Mouse (Mus musculus) stomach, embryonic 15.5 days (tissue): ENCODE measurements around the gene Gpr179. TPM values are rescaled to one million over a fixed set of nuclear protein-coding genes. Genes with fewer than 3 reads are reported as not detected.

Experiments
- ATAC-seq: fragments of 200-750 bp; cut with Nextera tagmentation; 2 replicates; pipeline ENCODE4 v1.8.0; 2017; ENCODE audit warnings: low read depth, moderate number of reproducible peaks, moderate TSS enrichment; ENCODE audit not compliant: insufficient read depth, low FRiP score
- H3K27ac ChIP-seq: fragments of 300-500 bp; sonication (generic); 2 replicates; pipeline ENCODE4 v1.5.1; 2015; ENCODE audit warnings: mild to moderate bottlenecking, inconsistent platforms
- H3K27me3 ChIP-seq: fragments of 300-500 bp; sonication (generic); replicated peaks from 2 replicates; pipeline ENCODE4 v1.6.1; 2015; ENCODE audit warnings: inconsistent platforms
- H3K36me3 ChIP-seq: fragments of 300-500 bp; sonication (generic); 2 replicates; pipeline ENCODE4 v1.6.1; 2015; ENCODE audit warnings: inconsistent platforms
- H3K4me1 ChIP-seq: fragments of 300-500 bp; sonication (generic); 2 replicates; pipeline ENCODE4 v1.6.1; 2015; ENCODE audit warnings: inconsistent platforms
- H3K4me2 ChIP-seq: fragments of 300-500 bp; sonication (generic); 2 replicates; pipeline ENCODE4 v1.6.1; 2015; ENCODE audit warnings: mild to moderate bottlenecking, inconsistent platforms
- H3K4me3 ChIP-seq: fragments of 300-500 bp; sonication (generic); replicated peaks from 2 replicates; pipeline ENCODE4 v1.5.1; 2015; ENCODE audit warnings: inconsistent platforms
- H3K9ac ChIP-seq: fragments of 300-500 bp; sonication (generic); 2 replicates; pipeline ENCODE4 v1.6.1; 2015; ENCODE audit warnings: inconsistent platforms
- H3K9me3 ChIP-seq: fragments of 300-500 bp; sonication (generic); 2 replicates; pipeline ENCODE4 v1.6.1; 2016; ENCODE audit warnings: inconsistent platforms
- WGBS: fragments of 180-500 bp; shearing (Covaris S2); methylation state at CpG from one replicate; pipeline ENCODE4 v1.1.7; 2015; 5-methylcytosine and 5-hydroxymethylcytosine counted together
- polyA plus RNA-seq: library from polyadenylated mRNA; unstranded; fragments of >200 nt; fragmentation: Nextera tagmentation; extraction: Ambion mirVana; gene quantifications from 2 replicates; pipeline ENCODE4 v1.2.1, GENCODE M21; 2015

Gpr179 gene
- polyA plus RNA-seq, 1 experiment from 2014 or later: 0.19 TPM

DNA sequence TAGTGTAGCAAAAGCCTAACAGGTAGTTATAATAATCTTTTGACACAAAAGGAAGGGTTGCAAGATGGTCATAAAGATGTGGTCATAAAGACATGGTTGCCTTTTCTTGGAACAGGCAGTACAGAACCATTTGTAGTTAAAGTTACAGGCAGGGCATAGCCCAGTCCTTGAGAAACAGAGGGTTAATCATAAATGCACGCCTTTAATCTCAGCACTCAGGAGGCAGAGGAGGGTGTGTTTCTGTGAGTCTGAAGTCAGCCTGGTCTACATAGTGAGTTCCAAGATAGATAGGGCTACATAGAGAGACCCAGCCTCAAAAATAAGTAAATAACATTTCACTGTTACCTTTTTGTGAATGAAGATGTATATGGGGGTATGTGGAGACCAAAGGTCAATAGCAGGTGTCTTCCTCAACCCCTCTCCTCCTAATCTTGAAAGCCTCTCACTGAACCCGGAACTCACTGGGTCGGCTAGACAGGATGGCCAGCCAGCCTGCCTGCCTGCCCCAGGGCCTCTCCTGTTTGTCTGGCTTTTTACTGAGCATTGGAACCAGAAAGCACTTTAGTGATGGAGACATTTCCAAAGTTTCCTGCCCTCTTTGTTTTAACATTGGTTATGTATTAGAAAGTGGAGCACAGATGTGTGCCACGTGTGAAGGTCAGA lies 1.2 kb upstream of the Gpr179 start:
- WGBS: 43% methylated on average over 4 of the region's 4 CpGs
- H3K27me3 ChIP-seq: no peaks in the 10 kb centered on the region
- H3K4me1 ChIP-seq: peaks cover 15% of the 10 kb centered on the region; the same call in 1 of the 2 replicates
- H3K36me3 ChIP-seq: no peaks in the 10 kb centered on the region
- no peak for ATAC-seq
- no peaks in the 10 kb centered on the region for H3K9me3 ChIP-seq
- H3K4me2 ChIP-seq: no peak overlapping the region
- H3K4me3 ChIP-seq: no peak overlapping the region
- H3K27ac ChIP-seq: no peak overlapping the region
- H3K9ac ChIP-seq: no peak overlapping the region

DNA sequence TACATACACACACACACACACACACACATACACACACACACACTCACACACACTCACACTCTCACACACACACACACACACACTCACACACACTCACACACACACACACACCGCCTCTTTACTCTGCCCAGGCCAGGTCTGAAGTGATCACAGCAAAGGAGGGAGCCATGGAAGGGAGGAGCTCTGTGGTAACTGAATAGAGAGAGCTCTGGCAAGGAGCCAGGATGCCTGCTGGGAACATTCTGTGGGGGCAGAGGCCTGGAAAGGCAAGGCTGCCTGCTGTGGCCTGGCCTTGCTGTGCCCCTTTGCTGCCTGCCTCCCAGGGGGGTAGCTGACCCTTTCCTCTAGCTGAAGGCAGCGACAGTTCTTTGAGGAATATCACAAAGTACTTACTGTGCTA lies 1.8 kb downstream of the Gpr179 start:
- WGBS: 21% methylated on average over 2 of the region's 2 CpGs
- H3K4me2 ChIP-seq: no peak overlapping the region
- H3K4me1 ChIP-seq: peaks cover 15% of the 10 kb centered on the region; the same call in 1 of the 2 replicates
- no peaks in the 10 kb centered on the region for H3K36me3 ChIP-seq
- H3K27ac ChIP-seq: peak overlapping the region; percentile 5; the same call in 1 of the 2 replicates
- peak; percentile 75; the same call in 1 of the 2 replicates for ATAC-seq
- no peaks in the 10 kb centered on the region for H3K27me3 ChIP-seq
- H3K9me3 ChIP-seq: no peaks in the 10 kb centered on the region
- no peak overlapping the region for H3K9ac ChIP-seq
- no peak overlapping the region for H3K4me3 ChIP-seq

DNA sequence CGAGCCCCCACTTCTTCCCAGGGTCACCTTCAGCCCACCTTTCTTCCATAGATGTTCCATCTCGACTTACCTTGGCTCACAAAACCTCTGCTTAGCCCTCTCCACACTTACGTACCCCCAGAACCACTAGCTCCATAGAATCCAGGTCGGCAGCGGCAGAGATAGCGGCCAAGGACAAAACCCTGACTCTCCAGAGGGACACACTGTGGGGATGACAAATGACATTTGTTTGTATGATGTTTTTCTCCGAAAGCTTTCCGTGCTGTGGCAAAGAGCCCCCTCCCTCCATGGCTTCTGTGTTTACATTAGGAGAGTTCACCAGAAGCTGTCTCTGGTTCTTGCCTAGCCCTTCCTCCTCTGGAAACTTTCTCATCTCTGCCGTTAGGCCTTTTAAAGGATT lies 4.6 kb downstream of the Gpr179 start:
- Histone ChIP-seq H3K4me1 (peaks cover 22% of the 10 kb centered on the region; the same call in 1 of the 2 replicates), H3K27me3 (0 out of 2 replicates have a peak, but pooled peaks cover 3% of the 10 kb centered on the region), H3K4me3 (no peak overlapping the region), H3K27ac (no peak overlapping the region), H3K36me3 (no peaks in the 10 kb centered on the region), H3K9ac (no peak overlapping the region), H3K9me3 (no peaks in the 10 kb centered on the region), H3K4me2 (no peak overlapping the region)
- WGBS: 66% methylated on average over 9 of the region's 9 CpGs
- ATAC-seq: no peak

DNA sequence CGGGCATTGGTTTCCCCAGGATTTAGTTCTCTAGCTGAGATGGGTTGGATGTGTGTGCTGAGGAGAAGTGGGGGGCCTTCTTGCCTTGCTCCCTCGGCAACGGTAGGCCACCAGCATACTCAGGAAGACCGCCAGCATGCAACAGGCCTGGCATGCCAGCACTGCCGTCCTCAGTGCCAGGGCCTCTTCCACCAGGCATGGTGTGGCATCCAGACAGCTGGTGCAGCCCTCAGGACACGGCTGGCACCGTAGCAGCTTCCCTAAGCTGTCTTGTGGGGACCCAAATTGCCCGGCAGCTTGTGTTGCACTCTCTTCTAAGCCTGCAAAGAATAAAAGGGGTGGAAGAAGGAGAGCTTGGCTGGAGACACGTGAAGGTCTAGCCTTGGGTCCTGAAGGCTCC lies 5.5 kb downstream of the Gpr179 start:
- WGBS: 78% methylated on average over 9 of the region's 9 CpGs
- Histone ChIP-seq H3K36me3 (no peaks in the 10 kb centered on the region), H3K9me3 (no peaks in the 10 kb centered on the region)

DNA sequence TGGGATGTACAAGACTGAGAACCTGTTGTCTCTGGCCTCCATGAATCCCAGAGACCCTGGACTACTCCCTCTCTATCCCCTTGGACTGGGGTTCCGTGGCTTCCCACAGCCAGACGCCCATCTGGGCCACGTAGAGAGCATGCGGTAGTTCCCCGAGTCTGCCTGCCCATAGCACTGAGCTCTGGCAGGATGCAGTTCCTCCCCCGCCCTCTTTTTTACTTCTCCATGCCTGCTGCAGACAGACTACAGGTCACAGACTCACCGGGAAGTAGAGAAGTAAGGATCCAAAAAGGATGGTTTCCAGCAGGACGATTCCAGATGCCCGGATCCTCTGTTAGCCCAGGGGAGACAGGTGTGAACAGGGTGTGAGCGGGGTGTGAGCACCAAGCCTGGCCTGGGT lies 6.4 kb downstream of the Gpr179 start:
- ATAC-seq: no peak
- peaks cover 15% of the 10 kb centered on the region; the same call in 1 of the 2 replicates for H3K4me1 ChIP-seq

More for the DNA sequence above, 5.5 kb downstream of the Gpr179 start:
- 0 out of 2 replicates have a peak, but pooled peaks cover 3% of the 10 kb centered on the region for H3K27me3 ChIP-seq
- ATAC-seq: no peak
- H3K4me3 ChIP-seq: no peak overlapping the region
- H3K9ac ChIP-seq: no peak overlapping the region
- H3K27ac ChIP-seq: no peak overlapping the region
- H3K4me1 ChIP-seq: peaks cover 21% of the 10 kb centered on the region; the same call in 1 of the 2 replicates
- no peak overlapping the region for H3K4me2 ChIP-seq

DNA sequence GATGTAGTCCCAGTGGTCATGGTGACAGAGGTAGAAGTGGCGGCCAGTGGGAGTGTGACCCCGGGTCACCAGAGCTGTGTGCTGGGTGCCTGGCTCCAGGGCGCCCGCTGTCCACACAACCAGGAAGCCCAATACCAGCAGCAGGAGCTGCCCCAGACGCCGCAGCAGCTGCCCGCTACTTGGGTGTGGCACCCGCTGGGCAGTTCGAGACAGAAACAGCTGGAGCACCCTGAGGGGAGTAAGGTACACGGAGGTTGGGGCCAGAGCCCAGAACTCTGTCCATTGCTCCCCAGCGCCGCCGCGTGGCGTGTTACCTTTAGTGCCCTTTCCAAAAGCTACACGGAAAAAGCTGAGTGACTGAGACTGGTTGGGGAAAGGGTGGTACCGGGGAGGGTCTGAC lies 8.3 kb downstream of the Gpr179 start:
- Histone ChIP-seq H3K9me3 (no peaks in the 10 kb centered on the region), H3K4me1 (peaks cover 9% of the 10 kb centered on the region), H3K27ac (no peak overlapping the region), H3K4me2 (peak overlapping the region; percentile 39), H3K27me3 (0 out of 2 replicates have a peak, but pooled peaks cover 3% of the 10 kb centered on the region), H3K9ac (no peak overlapping the region), H3K36me3 (no peaks in the 10 kb centered on the region), H3K4me3 (no peak overlapping the region; the same call in 1 of the 2 replicates)
- no peak for ATAC-seq
- WGBS: 23% methylated on average over 17 of the region's 17 CpGs

More for the DNA sequence above, 6.4 kb downstream of the Gpr179 start:
- H3K36me3 ChIP-seq: no peaks in the 10 kb centered on the region
- 0 out of 2 replicates have a peak, but pooled peaks cover 3% of the 10 kb centered on the region for H3K27me3 ChIP-seq
- no peak overlapping the region for H3K4me3 ChIP-seq
- no peak overlapping the region for H3K27ac ChIP-seq
- H3K9me3 ChIP-seq: no peaks in the 10 kb centered on the region
- no peak overlapping the region for H3K9ac ChIP-seq
- 55% methylated on average over 10 of the region's 10 CpGs for WGBS
- no peak overlapping the region for H3K4me2 ChIP-seq

DNA sequence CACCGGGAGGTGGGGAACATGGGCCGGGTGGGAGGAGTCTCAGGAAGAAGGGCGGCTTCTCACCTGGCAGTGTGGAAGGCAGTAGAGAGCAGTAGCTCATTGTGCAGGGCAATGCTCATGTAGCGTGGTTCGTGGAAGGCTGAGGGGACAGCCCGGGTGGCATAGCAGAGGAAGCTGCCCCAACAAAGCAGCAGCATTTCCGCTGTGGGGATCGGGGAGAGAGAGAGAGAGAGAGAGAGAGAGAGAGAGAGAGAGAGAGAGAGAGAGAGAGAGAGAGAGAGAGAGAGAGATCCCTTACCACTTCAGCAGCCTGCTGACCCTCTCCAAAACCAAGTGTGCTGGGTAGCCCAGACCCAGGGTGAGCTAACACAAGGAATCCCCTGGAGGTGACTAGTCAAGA lies 8.7 kb downstream of the Gpr179 start:
- Histone ChIP-seq H3K4me2 (no peak overlapping the region), H3K9ac (no peak overlapping the region), H3K9me3 (no peaks in the 10 kb centered on the region), H3K36me3 (no peaks in the 10 kb centered on the region), H3K27ac (no peak overlapping the region), H3K4me1 (peaks cover 14% of the 10 kb centered on the region), H3K4me3 (no peak overlapping the region), H3K27me3 (0 out of 2 replicates have a peak, but pooled peaks cover 3% of the 10 kb centered on the region)
- 33% methylated on average over 8 of the region's 8 CpGs for WGBS
- ATAC-seq: no peak

DNA sequence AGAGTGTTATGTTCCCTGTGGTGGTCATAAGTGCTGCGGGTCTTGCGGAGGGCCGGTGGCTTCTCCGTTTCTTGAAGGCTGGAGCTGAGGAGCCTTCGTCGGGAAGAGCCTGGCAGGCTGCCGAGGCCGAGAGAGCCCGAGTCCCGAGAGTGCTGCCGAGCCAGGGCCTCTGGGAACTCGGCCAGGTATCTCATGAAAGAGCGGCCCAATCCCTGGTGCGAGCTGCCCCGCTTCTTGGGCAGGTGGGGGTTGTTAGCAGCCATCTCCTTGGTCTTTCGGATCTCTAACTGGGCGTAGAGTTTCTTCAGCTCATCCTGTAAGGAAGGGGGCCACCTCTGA lies 12.9 kb downstream of the Gpr179 start:
- 0 out of 2 replicates have a peak overlapping the region, but pooled peaks have one; percentile 1 for H3K4me3 ChIP-seq
- H3K27me3 ChIP-seq: peaks cover 3% of the 10 kb centered on the region; the same call in 1 of the 2 replicates
- H3K36me3 ChIP-seq: no peaks in the 10 kb centered on the region
- no peak overlapping the region; the same call in 1 of the 2 replicates for H3K9ac ChIP-seq
- H3K27ac ChIP-seq: peak overlapping the region; percentile 82
- H3K4me1 ChIP-seq: peaks cover 30% of the 10 kb centered on the region
- H3K9me3 ChIP-seq: no peaks in the 10 kb centered on the region
- 31% methylated on average over 17 of the region's 17 CpGs for WGBS
- peak; percentile 19; the same call in 1 of the 2 replicates for ATAC-seq
- H3K4me2 ChIP-seq: peak overlapping the region; percentile 41

DNA sequence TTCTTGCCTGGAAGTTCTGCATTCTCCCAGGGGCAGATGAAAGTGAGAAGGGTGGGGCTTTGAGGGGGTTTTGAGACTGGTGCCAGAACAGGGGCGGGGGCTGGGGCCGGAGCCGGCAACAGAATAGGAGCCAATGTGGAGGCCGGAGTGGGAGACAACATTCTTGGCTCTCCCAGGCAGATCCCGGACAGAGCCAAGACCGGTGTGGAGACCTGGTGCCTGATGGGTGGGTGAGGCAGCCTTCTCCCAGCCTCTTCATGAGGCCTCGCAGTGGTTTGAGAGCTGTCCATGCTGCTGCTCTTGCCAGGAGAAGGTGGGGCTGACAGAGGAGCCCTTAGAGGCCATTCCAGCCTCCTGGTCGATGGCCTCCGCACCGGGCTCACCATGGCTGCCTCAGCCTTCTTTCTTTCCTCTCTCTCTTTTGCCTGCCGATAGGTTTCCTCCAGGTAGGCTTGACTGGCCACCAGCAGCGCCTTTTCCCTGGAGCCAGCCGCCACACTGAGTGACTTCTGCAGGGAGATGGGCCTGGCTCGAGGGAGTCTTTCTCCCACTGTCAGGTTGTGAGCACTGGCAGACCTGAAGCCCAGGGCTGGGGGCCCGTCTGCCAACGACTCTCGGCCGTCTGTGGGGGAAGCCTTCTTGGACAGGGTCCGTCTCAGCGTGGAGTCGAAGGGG lies 13.4 kb downstream of the Gpr179 start:
- H3K27ac ChIP-seq: peak overlapping the region; percentile 82
- H3K9ac ChIP-seq: no peak overlapping the region; the same call in 1 of the 2 replicates
- WGBS: 40% methylated on average over 21 of the region's 21 CpGs
- H3K9me3 ChIP-seq: no peaks in the 10 kb centered on the region
- H3K4me1 ChIP-seq: peaks cover 25% of the 10 kb centered on the region
- peak; percentile 59 for ATAC-seq
- H3K4me3 ChIP-seq: 0 out of 2 replicates have a peak overlapping the region, but pooled peaks have one; percentile 1
- peaks cover under 1% of the 10 kb centered on the region; the same call in 1 of the 2 replicates for H3K27me3 ChIP-seq
- no peaks in the 10 kb centered on the region for H3K36me3 ChIP-seq
- H3K4me2 ChIP-seq: peak overlapping the region; percentile 41

DNA sequence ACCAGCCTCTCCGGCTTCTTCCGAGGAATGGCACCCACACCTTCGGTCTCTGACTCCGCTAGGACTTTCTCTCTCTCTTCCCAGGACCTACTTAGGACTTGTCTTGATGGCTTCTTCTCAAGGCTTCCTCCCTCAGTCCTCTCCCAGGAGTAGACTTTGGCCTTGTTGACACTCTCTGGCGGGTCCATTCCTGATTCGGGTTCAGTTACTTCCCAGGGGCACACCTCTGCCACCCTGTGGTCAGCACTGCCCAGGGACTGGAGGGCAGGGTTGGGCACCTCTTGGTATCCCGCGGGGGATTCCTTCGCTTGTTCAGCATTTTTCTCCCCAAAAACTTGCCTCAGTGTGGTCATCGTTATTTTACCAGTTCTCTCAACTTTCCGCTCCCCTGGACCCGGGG lies 14.5 kb downstream of the Gpr179 start:
- no peak overlapping the region for H3K27ac ChIP-seq
- H3K4me1 ChIP-seq: peaks cover 27% of the 10 kb centered on the region
- H3K36me3 ChIP-seq: no peaks in the 10 kb centered on the region
- H3K9ac ChIP-seq: no peak overlapping the region
- H3K4me2 ChIP-seq: no peak overlapping the region
- WGBS: 82% methylated on average over 12 of the region's 12 CpGs
- no peak overlapping the region for H3K4me3 ChIP-seq
- no peak for ATAC-seq
- no peaks in the 10 kb centered on the region for H3K9me3 ChIP-seq
- H3K27me3 ChIP-seq: no peaks in the 10 kb centered on the region; the same call in 1 of the 2 replicates

DNA sequence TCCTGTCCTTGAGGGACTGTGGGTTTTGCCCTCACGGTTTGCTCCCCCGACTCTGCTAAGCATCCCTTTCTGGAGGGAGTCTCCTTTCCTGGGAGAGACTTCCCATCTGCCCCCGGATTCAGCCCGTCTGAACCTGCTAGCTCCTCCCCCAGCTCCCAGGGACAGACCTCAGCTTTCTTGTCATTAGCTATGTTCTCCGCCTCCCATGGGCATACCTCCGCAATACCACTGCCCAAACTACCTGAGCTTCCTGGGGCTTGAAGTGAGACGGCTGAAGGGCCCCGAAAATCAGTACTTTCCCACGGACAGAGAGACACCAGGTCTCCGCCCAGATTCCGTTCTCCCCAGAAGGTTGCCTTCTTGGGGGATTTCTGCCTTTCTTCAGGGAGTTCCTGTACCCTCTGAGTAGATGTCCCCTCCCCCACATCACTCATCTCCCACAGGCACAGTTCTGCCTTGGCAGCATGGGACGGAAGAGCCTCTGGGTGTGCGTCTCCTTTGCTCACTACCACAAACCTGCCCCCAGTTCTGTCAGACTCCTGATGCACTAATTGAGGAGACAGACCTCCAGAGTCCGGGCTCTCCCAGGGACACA lies 15.0 kb downstream of the Gpr179 start:
- H3K9ac ChIP-seq: no peak overlapping the region
- H3K27me3 ChIP-seq: no peaks in the 10 kb centered on the region; the same call in 1 of the 2 replicates
- no peak for ATAC-seq
- H3K4me3 ChIP-seq: no peak overlapping the region
- H3K4me2 ChIP-seq: no peak overlapping the region
- H3K4me1 ChIP-seq: peaks cover 27% of the 10 kb centered on the region
- H3K36me3 ChIP-seq: no peaks in the 10 kb centered on the region
- H3K9me3 ChIP-seq: no peaks in the 10 kb centered on the region
- no peak overlapping the region for H3K27ac ChIP-seq
- 59% methylated on average over 14 of the region's 14 CpGs for WGBS

DNA sequence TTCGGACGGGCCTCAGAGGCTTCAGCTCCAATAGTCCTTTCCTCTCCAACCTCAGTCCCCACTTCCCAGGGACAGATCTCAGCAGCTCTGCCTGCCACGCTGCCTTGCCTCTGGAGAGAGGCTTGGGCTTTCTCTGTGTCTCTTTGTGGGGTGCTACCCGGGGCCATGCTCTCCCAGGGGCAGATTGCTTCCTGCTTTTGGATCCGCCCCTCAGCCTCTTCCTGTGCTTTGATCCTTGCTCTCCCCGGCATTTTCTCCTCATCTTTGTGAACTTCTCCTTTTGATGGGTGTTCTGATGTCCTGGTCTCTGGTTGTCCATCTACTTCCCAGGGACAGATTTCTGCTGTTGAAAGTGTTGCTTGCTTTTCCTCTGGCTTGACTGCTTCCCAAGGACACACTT lies 15.6 kb downstream of the Gpr179 start:
- no peak for ATAC-seq
- Histone ChIP-seq H3K27ac (no peak overlapping the region), H3K36me3 (no peaks in the 10 kb centered on the region), H3K4me1 (peaks cover 27% of the 10 kb centered on the region), H3K4me3 (no peak overlapping the region), H3K27me3 (no peaks in the 10 kb centered on the region; the same call in 1 of the 2 replicates), H3K4me2 (no peak overlapping the region), H3K9me3 (no peaks in the 10 kb centered on the region), H3K9ac (no peak overlapping the region)
- WGBS: 41% methylated on average over 6 of the region's 6 CpGs
